In the genomic region with DNA sequence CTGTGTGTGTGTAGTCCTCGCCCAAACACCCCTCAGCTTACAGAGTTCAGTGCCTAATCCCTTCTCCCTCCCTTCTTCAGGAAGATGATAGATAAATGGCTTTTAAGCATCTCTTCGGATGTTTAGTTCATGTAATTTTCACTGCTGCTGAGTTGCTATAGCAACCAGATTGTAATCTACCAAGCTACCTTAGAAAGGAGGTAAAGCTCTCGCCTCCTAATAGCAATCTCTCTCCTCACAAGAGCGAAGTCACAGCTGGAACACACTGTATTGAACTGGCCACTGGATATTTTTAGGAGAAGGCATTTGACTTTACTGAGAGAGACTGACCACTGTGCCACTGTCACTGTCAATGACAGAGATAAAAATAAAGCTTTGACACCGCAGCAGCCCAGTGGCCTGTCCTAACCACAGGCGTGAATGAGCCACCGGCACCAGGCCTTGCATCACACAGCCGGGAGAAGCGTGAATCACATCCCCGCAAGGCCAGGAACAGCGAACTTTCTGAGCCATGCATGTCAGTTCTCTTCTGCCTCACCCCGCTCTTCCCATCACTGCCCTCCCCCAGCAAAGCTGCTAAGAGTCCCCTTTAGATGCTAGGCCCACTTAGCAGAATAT, we compare ENCODE assay signal across 11 mouse cellular contexts.
A peak's percentile ranks its signal among the peaks of the same experiment; 100 is the strongest.
DNase-seq lines count a peak whose midpoint lies in the region; ATAC-seq and TF ChIP-seq lines count a peak whose summit lies in the region.
"Had no signal": no experiment of that assay in that cellular context is flagged by ENCODE, and none has a peak within 500 bp of the region (broad histone marks: within the 10 kb centered on the region; RNA-seq: fewer than 3 reads in every experiment).

No protein-coding gene starts in this region.

- H3K36me3 ChIP-seq in lung, postnatal 0 days (ENCODE audit: insufficient read depth, low read length): no peaks in the 10 kb centered on the region
- no peaks in the 10 kb centered on the region for H3K36me3 ChIP-seq in hindbrain, embryonic 14.5 days (replicated peaks; ENCODE audit: control insufficient read depth, insufficient read depth)

- no peaks in the 10 kb centered on the region for H3K4me1 ChIP-seq in lung, postnatal 0 days (ENCODE audit: insufficient read depth, low read depth, low read length)
- H3K4me1 ChIP-seq in hindbrain, embryonic 14.5 days (replicated peaks; ENCODE audit: control insufficient read depth, insufficient read depth, low read length): peaks cover 18% of the 10 kb centered on the region

- WGBS in lung, postnatal 0 days: 63% methylated on average over 12 of the region's 12 CpGs
- WGBS in hindbrain, embryonic 14.5 days: 69% methylated on average over 12 of the region's 12 CpGs

- no peak for TF ChIP-seq EP300 in lung, postnatal 0 days (IDR thresholded peaks at IDR 0.05)

- H3K9ac ChIP-seq in lung, postnatal 0 days (replicated peaks; ENCODE audit: low read depth): no peak overlapping the region
- H3K9ac ChIP-seq in hindbrain, embryonic 14.5 days: no peak overlapping the region
- H3K9ac ChIP-seq: limb, embryonic 15.5 days had no signal

- no peak overlapping the region for H3K4me2 ChIP-seq in lung, postnatal 0 days (replicated peaks; ENCODE audit: low read depth, low read length)
- H3K4me2 ChIP-seq in hindbrain, embryonic 14.5 days (replicated peaks): no peak overlapping the region
- H3K4me2 ChIP-seq: limb, embryonic 15.5 days had no signal

- H3K9me3 ChIP-seq in lung, postnatal 0 days (ENCODE audit: low read length): no peaks in the 10 kb centered on the region
- no peaks in the 10 kb centered on the region for H3K9me3 ChIP-seq in hindbrain, embryonic 14.5 days (ENCODE audit: control insufficient read depth, low read length)
- H3K9me3 ChIP-seq: limb, embryonic 15.5 days had no signal

- TF ChIP-seq CTCF in lung, postnatal 0 days (IDR thresholded peaks at IDR 0.05): no peak

- no peaks in the 10 kb centered on the region for H3K27me3 ChIP-seq in lung, postnatal 0 days (replicated peaks; ENCODE audit: insufficient read depth, low read length)
- no peaks in the 10 kb centered on the region for H3K27me3 ChIP-seq in hindbrain, embryonic 14.5 days (ENCODE audit: control insufficient read depth, insufficient read depth, low read length)
- H3K27me3 ChIP-seq: limb, embryonic 15.5 days had no signal

- H3K27ac ChIP-seq in lung, postnatal 0 days (ENCODE audit: low read length): no peak overlapping the region
- peak overlapping the region; percentile 58 for H3K27ac ChIP-seq in hindbrain, embryonic 14.5 days
- H3K27ac ChIP-seq: kidney, postnatal 0 days; limb, embryonic 15.5 days had no signal

- H3K4me3 ChIP-seq in lung, postnatal 0 days (ENCODE audit: low read depth, low read length): no peak overlapping the region
- no peak overlapping the region for H3K4me3 ChIP-seq in hindbrain, embryonic 14.5 days (replicated peaks; ENCODE audit: low read length)
- H3K4me3 ChIP-seq: limb, embryonic 15.5 days had no signal

- ATAC-seq in lung, postnatal 0 days: peak; percentile 40; the same call in 1 of the 2 replicates
- peak; percentile 46; the same call in 1 of the 2 replicates for ATAC-seq in hindbrain, embryonic 14.5 days (ENCODE audit: low FRiP score)

- DNase-seq in adrenal gland, adult (ENCODE audit: inconsistent age in 2 of 2, low spot score in 1 of 2): peak; percentile 49 to 86
- no peak for DNase-seq in adrenal gland, adult 18-20 months (ENCODE audit: low spot score in 2 of 2)
- no peak for DNase-seq in lung, postnatal 0 days (ENCODE audit: low spot score)
- no peak for DNase-seq in lung, postnatal 4 days
- DNase-seq in hindbrain, embryonic 14.5 days (ENCODE audit: low spot score): no peak
- no peak for DNase-seq in kidney, adult 18-20 months
- DNase-seq in testis, postnatal 14 days (ENCODE audit: low spot score): no peak
- DNase-seq in urinary bladder, adult 18-20 months (ENCODE audit: low spot score in 2 of 2): no peak
- DNase-seq: thymus, postnatal 25 days had no signal

Comparison
In these comparisons a context has a peak if more than half of its experiments do, and no peak if none do; other contexts are left out.
1. DNase-seq: peak in adrenal gland, adult (2 of 2); none in adrenal gland, adult 18-20 months (0 of 2), lung, postnatal 0 days (single experiment), lung, postnatal 4 days (0 of 2), hindbrain, embryonic 14.5 days (single experiment), kidney, adult 18-20 months (single experiment), testis, postnatal 14 days (single experiment) and urinary bladder, adult 18-20 months (0 of 2).